Mouse (Mus musculus): ENCODE results near the gene Shc4.

DNA sequence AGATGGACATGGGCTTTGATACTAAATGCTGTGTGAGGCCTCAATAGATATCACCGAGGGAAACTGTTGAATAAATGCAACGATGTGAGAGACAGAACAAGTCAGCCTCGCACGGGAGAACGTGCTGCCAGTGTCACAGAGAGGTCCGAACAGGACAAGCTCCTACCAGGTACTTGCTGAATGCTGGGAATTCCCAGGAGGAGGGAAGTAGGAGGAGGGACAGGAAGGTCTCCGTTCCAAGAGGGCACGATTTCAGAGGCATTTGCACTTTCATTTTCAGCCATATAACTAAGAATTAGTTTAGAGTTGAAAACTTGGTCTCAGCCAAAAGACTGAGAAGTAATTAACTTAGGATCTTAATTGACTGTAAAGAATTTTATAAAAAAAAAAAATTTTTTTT lies 72.4 kb downstream of the Shc4 start:
- no peak for TF ChIP-seq CTCF (IDR thresholded peaks at IDR 0.05; ENCODE audit: control insufficient read depth, insufficient read depth, insufficient read length)
- TF ChIP-seq FOSL1 (IDR thresholded peaks at IDR 0.05; ENCODE audit: insufficient read depth, low read length, poor library complexity, severe bottlenecking), result no peak
- no peak for TF ChIP-seq MAX (IDR thresholded peaks at IDR 0.05)
- TF ChIP-seq MYOG (IDR thresholded peaks at IDR 0.05; ENCODE audit: control insufficient read depth, extremely low read depth, insufficient read length), result no peak
- no peak for TF ChIP-seq USF1 (IDR thresholded peaks at IDR 0.05; ENCODE audit: low read depth)
- TF ChIP-seq MYOD1 (IDR thresholded peaks at IDR 0.05; ENCODE audit: control insufficient read depth, insufficient read length, low read depth), result no peak
